Mouse (Mus musculus): Measurements from ENCODE around the gene Clca4b.
"Not testable (repeated sequence)": the region's sequence is repeated elsewhere in the genome, so short reads cannot be mapped to it uniquely, and the experiment has no call there.

Clca4b gene

GRCm38 (mm10) chr3:144932335-144932734, at the start of gene Clca4b:
Clca4b (minus strand) TSS chr3:144932529.
- no peak for DNase-seq (ENCODE audit: low spot score in 2 of 2)

- peak in 1 of 2 experiments; percentile 14 for DNase-seq (ENCODE audit: low spot score in 2 of 2)
Observed at GRCm38 (mm10) chr3:144980551-144980950, 48.2 kb upstream of the Clca4b start.

DNA sequence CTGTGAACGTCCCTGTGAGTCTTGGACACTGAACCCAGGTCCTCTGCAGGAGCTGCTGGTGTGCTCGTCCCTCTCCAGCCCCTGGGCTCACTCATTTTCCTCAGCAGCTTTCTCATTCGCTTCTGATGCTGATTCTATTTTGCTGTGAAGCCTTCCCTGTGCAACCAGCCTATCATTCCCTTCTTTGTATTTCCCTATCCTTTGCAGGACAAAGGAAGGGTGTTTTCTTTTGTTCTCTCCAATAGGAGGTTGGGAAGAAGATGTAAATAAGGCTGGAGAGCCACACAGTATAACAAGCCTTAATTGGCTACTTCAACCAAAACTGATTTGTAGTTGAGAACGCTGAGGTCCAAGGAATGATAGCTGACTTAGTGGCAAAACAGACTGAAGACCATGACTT, 45.3 kb upstream of the Clca4b start:
- DNase-seq (ENCODE audit: low spot score in 2 of 2), result no peak

DNA sequence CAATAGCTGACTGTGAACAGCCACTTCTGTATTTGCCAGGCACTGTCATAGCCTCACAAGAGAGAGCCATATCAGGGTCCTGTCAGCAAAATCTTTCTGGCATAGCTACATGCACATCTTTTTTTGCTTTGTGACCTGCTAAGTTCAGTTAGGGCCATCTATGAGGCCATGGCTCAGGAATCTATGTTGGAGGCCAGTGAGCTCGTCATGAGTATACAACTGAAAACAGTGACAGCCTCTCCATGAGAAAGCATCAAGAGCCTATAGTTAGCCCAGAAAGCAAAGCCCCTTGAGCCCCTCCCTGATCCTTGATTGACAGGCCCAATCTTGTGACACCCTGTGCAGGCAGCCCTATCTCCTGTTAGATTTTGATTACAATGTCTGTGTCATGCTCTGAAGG, 43.8 kb upstream of the Clca4b start:
- no peak for DNase-seq (ENCODE audit: low spot score in 2 of 2)

- no peak for DNase-seq (ENCODE audit: low spot score in 2 of 2)
Observed at GRCm38 (mm10) chr3:144974945-144975344, 42.6 kb upstream of the Clca4b start, which contains the start of gene Clca4a. Clca4a (minus strand) TSS chr3:144975045.

- peak in 1 of 2 experiments; percentile 15 for DNase-seq (ENCODE audit: low spot score in 2 of 2)
Observed at GRCm38 (mm10) chr3:144971553-144972270, 39.4 kb upstream of the Clca4b start.

DNA sequence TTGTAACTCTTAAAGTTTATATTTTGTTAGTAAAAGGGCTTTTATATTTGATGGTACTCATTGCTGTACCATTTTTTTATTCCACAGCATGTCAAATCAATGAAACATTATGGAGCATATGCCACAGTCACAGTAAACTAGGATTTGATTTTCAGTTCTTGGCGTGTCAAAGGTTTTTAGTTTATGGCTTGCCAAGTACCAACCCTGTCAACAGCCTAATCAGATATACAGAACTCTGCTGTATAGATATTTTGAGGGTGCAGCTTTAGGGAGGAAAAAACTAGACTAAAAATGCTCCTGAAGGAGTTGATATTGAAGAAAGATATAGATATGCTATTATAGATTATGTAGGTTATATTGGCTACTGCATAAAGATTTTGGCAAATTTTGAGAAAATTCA, 37.4 kb upstream of the Clca4b start:
- no peak for DNase-seq (ENCODE audit: low spot score in 2 of 2)

DNA sequence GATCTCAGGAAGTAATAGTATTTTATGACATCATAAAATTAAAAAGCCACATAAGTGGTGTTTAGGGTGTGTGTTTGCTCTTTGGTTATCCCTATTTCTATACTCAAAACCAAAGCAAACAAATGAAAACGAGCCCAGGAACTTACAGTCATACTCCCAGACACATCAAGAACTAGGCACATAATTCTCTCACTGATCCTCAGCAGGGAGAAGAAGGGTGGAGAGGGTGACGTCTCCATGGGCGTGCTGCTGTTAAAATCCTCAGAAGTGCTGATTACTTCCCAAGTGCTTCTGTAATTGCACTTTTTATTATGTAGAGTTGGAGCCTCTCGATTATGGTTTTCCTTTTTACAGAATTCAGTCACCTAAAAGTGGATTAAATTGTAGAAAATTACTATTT, 33.7 kb upstream of the Clca4b start:
- DNase-seq (ENCODE audit: low spot score in 2 of 2), result no peak

DNA sequence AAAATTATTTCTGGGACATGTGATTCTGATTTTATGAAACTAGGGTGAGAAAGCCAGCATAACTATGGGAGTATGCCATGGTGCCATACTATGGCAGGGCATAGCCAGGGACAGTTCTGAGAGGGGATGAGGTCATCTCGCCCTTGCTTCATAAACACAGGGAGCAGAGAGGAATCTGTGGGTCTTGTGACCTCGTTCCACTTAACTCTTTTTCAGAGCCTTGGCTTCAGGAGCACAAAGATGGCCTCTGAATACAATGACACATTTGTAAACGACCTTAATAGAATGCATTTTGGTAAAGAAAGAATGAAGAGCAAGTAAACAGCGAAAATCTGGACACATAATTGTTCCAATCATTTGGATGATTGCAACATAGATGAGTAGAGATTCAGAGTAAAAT, 18.5 kb upstream of the Clca4b start:
- no peak for DNase-seq (ENCODE audit: low spot score in 2 of 2)

DNA sequence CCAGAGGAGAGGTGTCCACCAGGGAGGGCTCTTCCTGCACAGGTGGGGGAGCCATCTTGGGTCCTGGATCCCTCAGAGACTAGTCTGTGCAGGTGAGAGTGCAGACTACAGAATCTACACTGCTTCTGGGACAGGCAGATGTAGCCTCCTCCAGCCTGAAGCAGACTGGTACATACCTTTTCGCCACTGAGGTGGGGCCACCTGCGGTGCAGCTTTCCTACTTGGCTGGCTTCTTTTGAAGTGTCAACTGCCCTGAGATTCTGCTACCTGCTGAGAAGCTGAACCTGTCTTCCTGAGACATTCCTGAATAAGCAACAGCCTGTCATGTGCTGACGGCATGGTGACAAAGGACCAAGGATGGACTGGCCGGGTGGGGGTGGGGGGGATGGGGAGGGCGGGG, 15.0 kb upstream of the Clca4b start:
- DNase-seq (ENCODE audit: low spot score in 2 of 2), result not testable (repeated sequence)

DNA sequence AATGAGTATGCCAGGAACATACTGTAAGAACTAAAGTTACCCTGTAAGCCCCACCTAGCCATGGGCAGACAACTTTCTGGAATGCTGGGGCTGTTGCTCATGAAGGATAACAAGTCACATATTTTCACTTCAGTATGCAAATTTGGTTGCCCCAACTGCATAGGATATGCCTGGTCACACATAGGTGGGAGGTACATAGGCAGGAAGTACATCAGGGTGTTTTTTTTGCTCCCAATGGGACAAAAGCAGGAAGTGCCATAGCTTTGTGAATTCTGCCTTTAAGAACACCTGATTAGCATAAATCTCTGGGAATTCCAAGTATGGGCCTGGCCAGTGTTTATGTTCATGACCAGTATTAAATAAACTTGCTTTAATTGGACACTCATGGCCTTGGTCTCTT, 1.3 kb upstream of the Clca4b start:
- not testable (repeated sequence) for DNase-seq (ENCODE audit: low spot score in 2 of 2)

- DNase-seq (ENCODE audit: low spot score in 2 of 2), result no peak
Observed at GRCm38 (mm10) chr3:144933011-144933491, 722 bp upstream of the Clca4b start.

GRCm38 (mm10) chr3:144914014-144914413, 18.3 kb downstream of the Clca4b start:
- DNase-seq (ENCODE audit: low spot score in 2 of 2), result no peak

- no peak for DNase-seq (ENCODE audit: low spot score in 2 of 2)
Observed at GRCm38 (mm10) chr3:144897042-144897678, 35.2 kb downstream of the Clca4b start.

- peak in 1 of 2 experiments; percentile 18 for DNase-seq (ENCODE audit: low spot score in 2 of 2)
Observed at GRCm38 (mm10) chr3:144890246-144890758, 42.0 kb downstream of the Clca4b start.

DNA sequence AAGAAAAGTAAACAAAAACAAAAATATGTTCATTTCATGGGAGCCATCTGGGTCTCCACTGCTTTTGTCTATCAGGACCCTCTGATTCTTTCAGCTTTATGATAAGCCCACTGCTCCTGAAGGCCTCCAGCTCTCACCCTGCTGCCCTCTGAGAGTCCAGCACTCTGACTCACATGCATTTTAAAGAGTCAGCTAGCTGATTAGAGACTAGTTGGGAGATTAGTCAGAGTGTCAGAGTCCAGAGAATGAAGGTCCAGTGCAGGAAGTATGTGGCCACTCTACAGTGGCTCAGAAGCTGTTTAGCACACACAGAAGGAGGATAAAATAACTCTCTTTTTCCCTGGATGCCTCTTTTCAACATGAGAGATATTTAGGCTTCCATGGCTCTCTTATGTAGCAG, 45.4 kb downstream of the Clca4b start:
- DNase-seq (ENCODE audit: low spot score in 2 of 2), result no peak

DNA sequence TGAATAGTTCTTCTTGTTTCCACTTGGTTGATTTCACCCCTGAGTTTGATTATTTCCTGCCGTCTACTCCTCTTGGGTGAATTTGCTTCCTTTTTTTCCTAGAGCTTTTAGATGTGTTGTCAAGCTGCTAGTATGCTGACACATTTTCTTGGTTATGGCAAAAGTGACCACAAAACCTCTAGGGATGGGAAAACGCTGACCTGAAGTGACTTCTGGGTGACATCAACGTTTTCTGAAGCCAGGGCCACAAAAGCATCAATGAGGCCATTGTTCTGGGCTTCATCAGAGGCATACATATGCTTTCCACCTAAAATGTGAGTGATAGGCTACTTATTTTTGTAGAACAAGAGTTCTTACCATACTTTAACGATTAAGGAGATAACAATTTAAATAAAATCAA, 60.3 kb downstream of the Clca4b start:
- DNase-seq (ENCODE audit: low spot score in 2 of 2), result not testable (repeated sequence)

Measured in urinary bladder, adult 18-20 months (tissue).